Mouse (Mus musculus): ENCODE data around the gene 2010111I01Rik.

GRCm38 (mm10) chr13:63344481-63344880, 379.8 kb downstream of the 2010111I01Rik start:
- TF ChIP-seq POLR2A (IDR thresholded peaks at IDR 0.05; ENCODE audit: insufficient read depth, low read length) (no peak), CTCF (IDR thresholded peaks at IDR 0.05; ENCODE audit: low read depth, low read length) (no peak)
